24 mouse cellular contexts compared by ENCODE assay signal in genomic region chr5:91626823-91627222, GRCm38 (mm10).
"Had no signal": no experiment of that assay in that cellular context is flagged by ENCODE, and none has a peak within 500 bp of the region (broad histone marks: within the 10 kb centered on the region; RNA-seq: fewer than 3 reads in every experiment).

No protein-coding gene starts in this region.

- H3K36me3 ChIP-seq: hindbrain, embryonic 13.5 days; hindbrain, embryonic 15.5 days; kidney, embryonic 15.5 days; limb, embryonic 13.5 days; limb, embryonic 15.5 days; liver, embryonic 12.5 days had no signal

- H3K27ac ChIP-seq: heart, adult 2 months; hindbrain, embryonic 13.5 days; hindbrain, embryonic 15.5 days; hindbrain, postnatal 0 days; kidney, embryonic 15.5 days; kidney, postnatal 0 days; limb, embryonic 13.5 days; limb, embryonic 15.5 days; liver, embryonic 12.5 days; liver, embryonic 14.5 days had no signal

- H3K4me2 ChIP-seq: heart, embryonic 12.5 days; hindbrain, embryonic 13.5 days; hindbrain, embryonic 15.5 days; kidney, embryonic 15.5 days; limb, embryonic 13.5 days; limb, embryonic 15.5 days; liver, embryonic 12.5 days had no signal

- H3K27me3 ChIP-seq: heart, embryonic 12.5 days; hindbrain, embryonic 13.5 days; hindbrain, embryonic 15.5 days; kidney, embryonic 15.5 days; limb, embryonic 13.5 days; limb, embryonic 15.5 days; liver, embryonic 12.5 days had no signal

- H3K4me3 ChIP-seq: heart, adult 2 months; heart, embryonic 12.5 days; hindbrain, embryonic 13.5 days; hindbrain, embryonic 15.5 days; kidney, embryonic 15.5 days; limb, embryonic 13.5 days; limb, embryonic 15.5 days; liver, embryonic 12.5 days had no signal

- ATAC-seq: hindbrain, postnatal 0 days; intestine, embryonic 16.5 days; liver, embryonic 12.5 days had no signal

- H3K9ac ChIP-seq: heart, embryonic 12.5 days; hindbrain, embryonic 13.5 days; hindbrain, embryonic 15.5 days; kidney, embryonic 15.5 days; limb, embryonic 13.5 days; limb, embryonic 15.5 days; liver, embryonic 12.5 days; liver, embryonic 14.5 days had no signal

- H3K9me3 ChIP-seq: heart, embryonic 12.5 days; hindbrain, embryonic 13.5 days; hindbrain, embryonic 15.5 days; kidney, embryonic 15.5 days; limb, embryonic 13.5 days; limb, embryonic 15.5 days; liver, embryonic 12.5 days had no signal

- H3K4me1 ChIP-seq: hindbrain, embryonic 13.5 days; hindbrain, embryonic 15.5 days; kidney, embryonic 15.5 days; limb, embryonic 15.5 days; liver, embryonic 12.5 days had no signal

- DNase-seq: gastrocnemius, postnatal 14 days; gastrocnemius, postnatal 36 days; heart, adult 2 months; heart, postnatal 10 days; kidney, adult 11 months; kidney, adult 2 months; kidney, adult 9 months; kidney, postnatal 14 days; kidney, postnatal 36 days; layer of hippocampus, adult 9-11 months; layer of hippocampus, postnatal 36 days; left cerebral cortex, postnatal 4 days; lung, adult 18-20 months had no signal
